Mouse (Mus musculus) myocyte (in vitro differentiated cells): ENCODE data around the gene Igf2bp3. TPM values are rescaled to one million over a fixed set of nuclear protein-coding genes. Genes with fewer than 3 reads are reported as not detected.
A peak's percentile ranks its signal among the peaks of the same experiment; 100 is the strongest.

ENCODE experiments used
- H3K27me3 ChIP-seq: one replicate; pipeline ENCODE4 v1.6.1; 2011; ENCODE audit not compliant: control insufficient read depth, insufficient read depth, insufficient read length
- H3K36me3 ChIP-seq: one replicate; pipeline ENCODE4 v1.6.1; 2011; ENCODE audit not compliant: control insufficient read depth, insufficient read depth
- H3K4me2 ChIP-seq: one replicate; pipeline ENCODE4 v1.6.1; 2011; ENCODE audit warnings: low read depth, control low read depth
- H3K4me3 ChIP-seq: one replicate; pipeline ENCODE4 v1.5.1; 2011; ENCODE audit warnings: mild to moderate bottlenecking, control low read depth, moderate library complexity
- H3K79me2 ChIP-seq: one replicate; pipeline ENCODE4 v1.6.1; 2011; ENCODE audit not compliant: control insufficient read depth, insufficient read depth
- H3ac ChIP-seq: one replicate; pipeline ENCODE4 v1.6.1; 2011; ENCODE audit not compliant: control insufficient read depth, insufficient read length
- CEBPB ChIP-seq: IDR thresholded peaks from 2 replicates; pipeline ENCODE4 v1.6.1; 2011; ENCODE audit warnings: mild to moderate bottlenecking, moderate library complexity; ENCODE audit not compliant: poor library complexity, insufficient read depth, severe bottlenecking
- E2F4 ChIP-seq: IDR thresholded peaks from one replicate; pipeline ENCODE4 v1.6.1; 2011; ENCODE audit warnings: mild to moderate bottlenecking, control low read depth, moderate library complexity; ENCODE audit not compliant: insufficient read depth
- MAX ChIP-seq: IDR thresholded peaks from one replicate; pipeline ENCODE4 v1.6.1; 2011; ENCODE audit warnings: low read depth, mild to moderate bottlenecking, control low read depth
- MYOD1 ChIP-seq, 3 experiments: IDR thresholded peaks; one replicate each; pipeline ENCODE4 v1.6.1; 2011; ENCODE audit warnings: control low read depth in 2 of 3, low read depth in 2 of 3, mild to moderate bottlenecking in 2 of 3, moderate library complexity in 1 of 3; ENCODE audit not compliant: insufficient read length in 2 of 3, control insufficient read depth in 1 of 3
- MYOG ChIP-seq, 3 experiments: IDR thresholded peaks; one replicate each; pipeline ENCODE4 v1.6.1; 2011; ENCODE audit warnings: control low read depth in 2 of 3, low read depth in 2 of 3, mild to moderate bottlenecking in 2 of 3; ENCODE audit not compliant: insufficient read length in 2 of 3, control insufficient read depth in 1 of 3, insufficient read depth in 1 of 3
- POLR2A ChIP-seq: IDR thresholded peaks from one replicate; pipeline ENCODE4 v1.6.1; 2011; ENCODE audit warnings: low read depth, mild to moderate bottlenecking, control low read depth, moderate library complexity; ENCODE audit not compliant: insufficient read length
- POLR2AphosphoS2 ChIP-seq: IDR thresholded peaks from one replicate; pipeline ENCODE4 v1.6.1; 2011; ENCODE audit warnings: low read depth, control low read depth; ENCODE audit not compliant: insufficient read length
- REST ChIP-seq: IDR thresholded peaks from one replicate; pipeline ENCODE4 v1.6.1; 2011; ENCODE audit warnings: mild to moderate bottlenecking, control low read depth, moderate library complexity; ENCODE audit not compliant: insufficient read depth, insufficient read length
- SRF ChIP-seq: IDR thresholded peaks from one replicate; pipeline ENCODE4 v1.6.1; 2011; ENCODE audit warnings: low read depth; ENCODE audit not compliant: control insufficient read depth, insufficient read length
- TCF12 ChIP-seq: IDR thresholded peaks from one replicate; pipeline ENCODE4 v1.6.1; 2011; ENCODE audit warnings: mild to moderate bottlenecking, control low read depth; ENCODE audit not compliant: poor library complexity, insufficient read depth, severe bottlenecking
- TCF3 ChIP-seq: IDR thresholded peaks from one replicate; pipeline ENCODE4 v1.6.1; 2011; ENCODE audit warnings: low read depth, control low read depth; ENCODE audit not compliant: insufficient read length
- USF1 ChIP-seq: IDR thresholded peaks from one replicate; pipeline ENCODE4 v1.6.1; 2011; ENCODE audit warnings: low read depth, mild to moderate bottlenecking, control low read depth, moderate library complexity
- polyA plus RNA-seq: library from polyadenylated mRNA; unstranded; fragments of >200 nt; fragmentation: generic; extraction: Trizol; gene quantifications from one replicate; pipeline ENCODE4 v1.2.1, GENCODE M21; 2012; ENCODE audit warnings: missing spikeins

The Igf2bp3 gene
- polyA plus RNA-seq, 1 experiment = 0.26 TPM

DNA sequence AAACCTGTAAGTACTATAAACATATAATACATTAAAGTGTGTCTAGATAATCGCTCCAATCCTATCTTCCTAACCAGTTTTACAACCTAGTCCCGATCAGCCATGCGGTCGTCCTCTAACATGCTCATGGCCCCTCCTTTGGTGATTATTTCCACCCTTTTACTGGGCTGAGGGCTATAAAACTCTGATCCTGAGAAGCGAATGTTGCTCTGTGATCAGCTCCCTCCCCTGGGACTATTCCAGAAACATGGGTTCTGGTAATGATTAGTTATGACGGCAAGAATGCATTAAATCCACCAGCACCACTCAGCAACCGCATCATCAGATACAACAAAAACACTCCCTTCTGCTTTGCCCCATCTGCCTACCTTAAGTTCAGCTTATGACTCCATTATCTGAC lies 100.9 kb downstream of the Igf2bp3 start:
- Histone ChIP-seq H3K27me3 (no peaks in the 10 kb centered on the region), H3ac (no peak overlapping the region), H3K79me2 (no peaks in the 10 kb centered on the region), H3K4me2 (no peak overlapping the region), H3K4me3 (no peak overlapping the region), H3K36me3 (no peaks in the 10 kb centered on the region)
- no peak for TF ChIP-seq USF1
- TF ChIP-seq TCF3 = no peak
- no peak for TF ChIP-seq REST
- TF ChIP-seq CEBPB = no peak
- TF ChIP-seq E2F4 = no peak
- no peak for TF ChIP-seq POLR2A
- no peak for TF ChIP-seq SRF
- TF ChIP-seq MYOD1 (IDR thresholded peaks at IDR 0.05; ENCODE audit: control insufficient read depth in 1 of 3, insufficient read length in 2 of 3, low read depth in 2 of 3) = no peak
- no peak for TF ChIP-seq MAX
- no peak for TF ChIP-seq POLR2AphosphoS2

DNA sequence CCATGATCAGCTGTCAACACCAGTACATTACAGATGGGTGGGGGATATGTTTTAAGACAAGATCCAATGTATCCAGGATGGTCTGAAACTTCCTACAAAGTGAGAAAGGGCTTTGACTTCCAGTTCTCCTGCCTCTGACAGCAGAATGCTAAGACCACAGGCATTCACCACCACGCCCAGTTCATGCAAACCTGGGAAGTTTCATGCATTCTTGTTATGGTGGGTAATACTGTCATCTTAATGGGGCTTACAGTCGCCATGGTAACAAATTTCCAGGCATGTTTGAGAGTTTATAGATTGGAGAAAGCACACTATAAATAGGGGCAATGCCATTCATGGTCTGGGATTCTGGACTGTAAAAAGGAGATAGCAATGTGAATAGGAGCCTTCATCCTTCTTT lies 105.6 kb downstream of the Igf2bp3 start:
- Histone ChIP-seq H3K4me2 (no peak overlapping the region), H3K27me3 (no peaks in the 10 kb centered on the region), H3K4me3 (no peak overlapping the region), H3ac (no peak overlapping the region), H3K36me3 (no peaks in the 10 kb centered on the region), H3K79me2 (no peaks in the 10 kb centered on the region)
- TF ChIP-seq CEBPB = no peak
- TF ChIP-seq E2F4 = no peak
- no peak for TF ChIP-seq POLR2A
- no peak for TF ChIP-seq MAX
- TF ChIP-seq MYOG (IDR thresholded peaks at IDR 0.05; ENCODE audit: control insufficient read depth in 1 of 3, insufficient read depth in 1 of 3, insufficient read length in 2 of 3, low read depth in 2 of 3) = no peak
- no peak for TF ChIP-seq TCF12
- TF ChIP-seq SRF = no peak
- TF ChIP-seq POLR2AphosphoS2 = no peak
- TF ChIP-seq USF1 = no peak
- TF ChIP-seq REST = no peak
- no peak for TF ChIP-seq MYOD1 (IDR thresholded peaks at IDR 0.05; ENCODE audit: control insufficient read depth in 1 of 3, insufficient read length in 2 of 3, low read depth in 2 of 3)
- TF ChIP-seq TCF3 = no peak

DNA sequence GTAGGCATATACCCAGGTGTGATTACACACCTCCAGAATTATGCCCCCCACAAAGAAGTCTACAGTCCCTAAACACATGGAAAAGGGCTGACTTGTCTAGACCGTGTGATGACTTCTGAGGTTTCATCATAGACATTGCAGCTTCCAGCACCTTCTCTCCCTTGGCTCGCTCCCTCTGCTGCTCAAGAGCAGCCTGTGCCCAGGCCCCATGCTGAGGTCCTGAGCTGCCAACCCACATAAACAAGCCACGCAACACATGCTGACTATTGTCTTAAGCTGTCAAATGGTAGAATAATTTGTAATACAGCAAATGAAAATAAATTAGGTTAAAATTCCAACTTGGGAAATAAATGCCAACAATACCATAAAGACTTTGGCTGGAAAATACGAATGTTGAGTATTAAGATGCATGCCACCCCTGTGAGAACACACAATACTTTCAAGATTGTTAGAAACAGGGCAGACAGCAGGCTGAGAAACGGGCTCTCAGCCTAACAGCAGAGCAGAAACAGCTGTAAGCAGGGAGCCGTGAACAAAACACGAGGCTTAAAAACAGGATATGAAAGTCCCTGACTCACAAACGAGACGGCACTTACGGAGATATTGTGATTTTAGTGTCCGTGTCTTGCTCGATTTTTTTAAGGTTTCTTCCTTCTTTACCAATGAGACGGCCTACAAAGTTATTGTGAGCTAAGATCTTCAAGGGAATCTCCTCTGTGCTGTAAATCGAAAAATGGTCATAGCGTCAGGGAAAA lies 107.8 kb downstream of the Igf2bp3 start:
- no peaks in the 10 kb centered on the region for H3K79me2 ChIP-seq
- TF ChIP-seq TCF3 (no peak), MYOD1 (IDR thresholded peaks at IDR 0.05; ENCODE audit: control insufficient read depth in 1 of 3, insufficient read length in 2 of 3, low read depth in 2 of 3) (no peak), MYOG (IDR thresholded peaks at IDR 0.05; ENCODE audit: control insufficient read depth in 1 of 3, insufficient read depth in 1 of 3, insufficient read length in 2 of 3, low read depth in 2 of 3) (no peak), MAX (no peak), REST (no peak)
- no peak overlapping the region for H3K4me2 ChIP-seq
- H3K27me3 ChIP-seq = no peaks in the 10 kb centered on the region
- no peaks in the 10 kb centered on the region for H3K36me3 ChIP-seq
- H3ac ChIP-seq = no peak overlapping the region
- no peak overlapping the region for H3K4me3 ChIP-seq

DNA sequence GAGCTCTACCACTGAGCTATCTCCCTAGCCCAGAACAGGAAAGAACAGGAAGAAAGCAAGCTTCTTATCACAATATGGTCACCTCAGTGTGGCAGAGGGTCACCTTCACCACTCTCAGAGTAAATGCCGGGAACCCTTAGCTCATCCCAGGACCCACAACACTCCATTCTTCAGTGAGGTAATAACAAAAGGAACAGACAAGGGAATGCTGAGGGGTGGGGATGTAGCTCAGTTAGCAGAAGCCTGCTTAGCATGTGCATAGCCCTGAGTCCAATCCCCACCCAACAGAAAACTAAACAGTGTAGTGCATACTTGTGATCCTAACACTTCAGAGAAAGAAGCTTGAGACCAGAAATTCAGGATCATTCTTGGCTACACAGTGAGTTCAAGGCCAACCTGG lies 115.7 kb downstream of the Igf2bp3 start:
- no peak for TF ChIP-seq MAX
- no peak for TF ChIP-seq POLR2A
- TF ChIP-seq TCF3 = no peak
- no peak for TF ChIP-seq POLR2AphosphoS2
- TF ChIP-seq MYOD1 (IDR thresholded peaks at IDR 0.05; ENCODE audit: control insufficient read depth in 1 of 3, insufficient read length in 2 of 3, low read depth in 2 of 3) = no peak
- no peak for TF ChIP-seq TCF12
- no peak for TF ChIP-seq MYOG (IDR thresholded peaks at IDR 0.05; ENCODE audit: control insufficient read depth in 1 of 3, insufficient read depth in 1 of 3, insufficient read length in 2 of 3, low read depth in 2 of 3)
- no peak for TF ChIP-seq USF1
- no peak for TF ChIP-seq E2F4
- TF ChIP-seq REST = no peak
- Histone ChIP-seq H3K36me3 (no peaks in the 10 kb centered on the region), H3K27me3 (no peaks in the 10 kb centered on the region), H3K4me3 (no peak overlapping the region), H3ac (no peak overlapping the region), H3K79me2 (no peaks in the 10 kb centered on the region), H3K4me2 (no peak overlapping the region)

DNA sequence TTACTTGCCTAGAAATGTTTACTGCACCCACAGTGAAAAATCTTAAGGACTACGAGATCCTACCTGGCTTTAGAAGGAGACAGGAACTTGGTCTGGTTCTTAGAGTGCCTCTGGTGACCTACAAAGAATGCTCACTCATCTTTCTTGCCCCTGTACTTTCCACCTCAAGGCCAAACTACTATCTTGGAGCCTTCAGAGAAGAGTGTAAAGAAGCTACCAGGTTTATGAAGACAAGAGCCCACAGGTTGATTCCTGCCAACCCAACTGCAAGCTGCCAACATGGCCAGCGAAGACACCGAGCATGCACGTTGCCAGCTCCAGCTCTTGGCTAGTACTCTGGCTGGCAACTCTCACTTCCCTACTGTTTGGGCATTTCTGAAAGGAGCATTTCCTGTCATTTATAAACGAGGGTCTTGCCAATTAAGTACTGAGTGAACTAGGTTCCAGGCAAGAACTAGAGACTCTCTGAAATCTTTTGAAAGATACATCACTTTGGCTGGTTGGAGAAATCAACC lies 117.1 kb downstream of the Igf2bp3 start:
- no peak overlapping the region for H3K4me3 ChIP-seq
- H3K79me2 ChIP-seq = no peaks in the 10 kb centered on the region
- no peak overlapping the region for H3ac ChIP-seq
- H3K36me3 ChIP-seq = no peaks in the 10 kb centered on the region
- H3K27me3 ChIP-seq = no peaks in the 10 kb centered on the region
- TF ChIP-seq SRF = no peak
- no peak for TF ChIP-seq MYOG (IDR thresholded peaks at IDR 0.05; ENCODE audit: control insufficient read depth in 1 of 3, insufficient read depth in 1 of 3, insufficient read length in 2 of 3, low read depth in 2 of 3)
- no peak for TF ChIP-seq TCF12
- no peak for TF ChIP-seq CEBPB
- TF ChIP-seq MAX = no peak
- no peak for TF ChIP-seq POLR2AphosphoS2
- no peak for TF ChIP-seq E2F4
- TF ChIP-seq MYOD1 (IDR thresholded peaks at IDR 0.05; ENCODE audit: control insufficient read depth in 1 of 3, insufficient read length in 2 of 3, low read depth in 2 of 3) = no peak
- TF ChIP-seq TCF3 = no peak
- TF ChIP-seq POLR2A = no peak
- TF ChIP-seq USF1 = no peak
- TF ChIP-seq REST = no peak
- H3K4me2 ChIP-seq = peak overlapping the region; percentile 81
